Mouse (Mus musculus) gastrocnemius, postnatal 36 days (tissue): ENCODE results near the gene Hexdc. TPM values are rescaled to one million over a fixed set of nuclear protein-coding genes. Genes with fewer than 3 reads are reported as not detected.
A peak's percentile ranks its signal among the peaks of the same experiment; 100 is the strongest.

ENCODE experiments used
- DNase-seq, 2 experiments: peaks; one replicate each; pipeline ENCODE4 v3.0.0; 2022
- intact Hi-C: fragments of 180-260 bp; cut with DNase I; formaldehyde crosslinking; loops from one replicate; pipeline ENCODE4 v1.15.1; 2025
- total RNA-seq, 2 experiments: library from RNA; stranded (reverse); gene quantifications; 2 replicates each; pipeline ENCODE4 v1.2.3; 2021

Gene Hexdc
- total RNA-seq, 2 experiments from 2014 or later, result 6.8 to 7.5 TPM

GRCm38 (mm10) chr11:121221321-121222010 lies 17.2 kb downstream of the Hexdc start:
- no peak for DNase-seq

GRCm38 (mm10) chr11:121228129-121229017 lies 24.1 kb downstream of the Hexdc start:
- no peak for DNase-seq
- intact Hi-C loops, result no loop called here

More at GRCm38 (mm10) chr11:121221321-121222010, 17.2 kb downstream of the Hexdc start:
- intact Hi-C loops, result no loop called here

GRCm38 (mm10) chr11:121229018-121229439 lies 24.8 kb downstream of the Hexdc start, which contains the start of gene Cybc1:
Cybc1 (minus strand) TSS chr11:121229322.
- intact Hi-C loops, result no loop called here
- peak; percentile 46 to 66 for DNase-seq

- intact Hi-C loops, result no loop called here
- DNase-seq, result no peak
Observed at GRCm38 (mm10) chr11:121231191-121231590, 27.0 kb downstream of the Hexdc start.

GRCm38 (mm10) chr11:121231628-121232291 lies 27.5 kb downstream of the Hexdc start:
- intact Hi-C loops, result no loop called here
- DNase-seq, result no peak

GRCm38 (mm10) chr11:121232706-121233105 lies 28.5 kb downstream of the Hexdc start:
- no peak for DNase-seq
- intact Hi-C loops, result no loop called here

- intact Hi-C loops, result loop anchor here (5.0 kb wide), 1 partner anchor 117 kb away; the partner anchor contains the start of gene Wdr45b
- DNase-seq, result no peak
Observed at GRCm38 (mm10) chr11:121235475-121236238, 31.4 kb downstream of the Hexdc start.

GRCm38 (mm10) chr11:121236564-121237344 lies 32.5 kb downstream of the Hexdc start, which contains the start of gene Narf:
Narf (plus strand) TSS chr11:121237253.
- peak; percentile 98 to 99 for DNase-seq
- intact Hi-C loops, result loop anchor here (5.0 kb wide), 1 partner anchor 116 kb away; the partner anchor contains the start of gene Wdr45b

GRCm38 (mm10) chr11:121237345-121238128 lies 33.3 kb downstream of the Hexdc start:
- DNase-seq, result no peak
- intact Hi-C loops, result loop anchor here (5.0 kb wide), 1 partner anchor 115 kb away; the partner anchor contains the start of gene Wdr45b

- intact Hi-C loops, result loop anchor here (5.0 kb wide), 1 partner anchor 113 kb away; the partner anchor contains the start of gene Wdr45b
Observed at GRCm38 (mm10) chr11:121239669-121240068, 35.4 kb downstream of the Hexdc start.

GRCm38 (mm10) chr11:121250196-121250595 lies 46.0 kb downstream of the Hexdc start:
- intact Hi-C loops, result no loop called here

More at GRCm38 (mm10) chr11:121239669-121240068, 35.4 kb downstream of the Hexdc start:
- no peak for DNase-seq

GRCm38 (mm10) chr11:121259160-121260100 lies 55.2 kb downstream of the Hexdc start, which contains the start of gene Foxk2:
Foxk2 (plus strand) TSS chr11:121259990.
- intact Hi-C loops, result no loop called here
- DNase-seq, result peak; percentile 81 to 88

More at GRCm38 (mm10) chr11:121250196-121250595, 46.0 kb downstream of the Hexdc start:
- no peak for DNase-seq

- intact Hi-C loops, result no loop called here
- DNase-seq, result peak in 1 of 2 experiments; percentile 30
Observed at GRCm38 (mm10) chr11:121260211-121260906, 56.1 kb downstream of the Hexdc start.

- DNase-seq, result no peak
- intact Hi-C loops, result no loop called here
Observed at GRCm38 (mm10) chr11:121261074-121261473, 56.8 kb downstream of the Hexdc start.
